Mouse (Mus musculus): Measurements from ENCODE around the gene Fut8. TPM values are rescaled to one million over a fixed set of nuclear protein-coding genes. Genes with fewer than 3 reads are reported as not detected.

Fut8 gene
- total RNA-seq, 2 experiments from 2014 or later, result 75.6 to 76.8 TPM

GRCm38 (mm10) chr12:77292375-77293258 lies 54.7 kb downstream of the Fut8 start:
- intact Hi-C loops (cut with DNase I), result no loop called here

GRCm38 (mm10) chr12:77296119-77296518 lies 58.2 kb downstream of the Fut8 start:
- intact Hi-C loops (cut with DNase I), result no loop called here
- no peak for DNase-seq (ENCODE audit: low spot score in 2 of 2)

More at GRCm38 (mm10) chr12:77292375-77293258, 54.7 kb downstream of the Fut8 start:
- DNase-seq (ENCODE audit: low spot score in 2 of 2), result no peak

- no peak for DNase-seq (ENCODE audit: low spot score in 2 of 2)
- intact Hi-C loops (cut with DNase I), result no loop called here
Measured at GRCm38 (mm10) chr12:77297114-77297513, 59.2 kb downstream of the Fut8 start.

GRCm38 (mm10) chr12:77297858-77298257 lies 59.9 kb downstream of the Fut8 start:
- no peak for DNase-seq (ENCODE audit: low spot score in 2 of 2)

GRCm38 (mm10) chr12:77302011-77302410 lies 64.1 kb downstream of the Fut8 start:
- intact Hi-C loops (cut with DNase I), result no loop called here
- DNase-seq (ENCODE audit: low spot score in 2 of 2), result no peak

More at GRCm38 (mm10) chr12:77297858-77298257, 59.9 kb downstream of the Fut8 start:
- intact Hi-C loops (cut with DNase I), result no loop called here

- no peak for DNase-seq (ENCODE audit: low spot score in 2 of 2)
- intact Hi-C loops (cut with DNase I), result no loop called here
Measured at GRCm38 (mm10) chr12:77303367-77303766, 65.4 kb downstream of the Fut8 start.

- DNase-seq (ENCODE audit: low spot score in 2 of 2), result no peak
- intact Hi-C loops (cut with DNase I), result no loop called here
Measured at GRCm38 (mm10) chr12:77305502-77305901, 67.6 kb downstream of the Fut8 start.

- intact Hi-C loops (cut with DNase I), result no loop called here
Measured at GRCm38 (mm10) chr12:77306759-77307314, 68.9 kb downstream of the Fut8 start.

GRCm38 (mm10) chr12:77309507-77309906 lies 71.6 kb downstream of the Fut8 start:
- intact Hi-C loops (cut with DNase I), result no loop called here
- DNase-seq (ENCODE audit: low spot score in 2 of 2), result no peak

More at GRCm38 (mm10) chr12:77306759-77307314, 68.9 kb downstream of the Fut8 start:
- DNase-seq (ENCODE audit: low spot score in 2 of 2), result no peak

- intact Hi-C loops (cut with DNase I), result no loop called here
Measured at GRCm38 (mm10) chr12:77313502-77313901, 75.6 kb downstream of the Fut8 start.

GRCm38 (mm10) chr12:77324142-77324541 lies 86.2 kb downstream of the Fut8 start:
- intact Hi-C loops (cut with DNase I), result no loop called here
- DNase-seq (ENCODE audit: low spot score in 2 of 2), result no peak

More at GRCm38 (mm10) chr12:77313502-77313901, 75.6 kb downstream of the Fut8 start:
- DNase-seq (ENCODE audit: low spot score in 2 of 2), result no peak

GRCm38 (mm10) chr12:77346521-77346920 lies 108.6 kb downstream of the Fut8 start:
- intact Hi-C loops (cut with DNase I), result no loop called here

GRCm38 (mm10) chr12:77349543-77349942 lies 111.6 kb downstream of the Fut8 start:
- DNase-seq (ENCODE audit: low spot score in 2 of 2), result no peak
- intact Hi-C loops (cut with DNase I), result no loop called here

More at GRCm38 (mm10) chr12:77346521-77346920, 108.6 kb downstream of the Fut8 start:
- no peak for DNase-seq (ENCODE audit: low spot score in 2 of 2)

GRCm38 (mm10) chr12:77415720-77416119 lies 177.8 kb downstream of the Fut8 start:
- intact Hi-C loops (cut with DNase I), result no loop called here
- DNase-seq (ENCODE audit: low spot score in 2 of 2), result no peak

- intact Hi-C loops (cut with DNase I), result no loop called here
- DNase-seq (ENCODE audit: low spot score in 2 of 2), result no peak
Measured at GRCm38 (mm10) chr12:77421667-77422393, 183.9 kb downstream of the Fut8 start.

GRCm38 (mm10) chr12:77426093-77426492 lies 188.2 kb downstream of the Fut8 start:
- no peak for DNase-seq (ENCODE audit: low spot score in 2 of 2)
- intact Hi-C loops (cut with DNase I), result no loop called here

- intact Hi-C loops (cut with DNase I), result no loop called here
- DNase-seq (ENCODE audit: low spot score in 2 of 2), result no peak
Measured at GRCm38 (mm10) chr12:77428165-77428564, 190.2 kb downstream of the Fut8 start.

GRCm38 (mm10) chr12:77429381-77429780 lies 191.5 kb downstream of the Fut8 start:
- intact Hi-C loops (cut with DNase I), result no loop called here
- no peak for DNase-seq (ENCODE audit: low spot score in 2 of 2)

GRCm38 (mm10) chr12:77436733-77437132 lies 198.8 kb downstream of the Fut8 start:
- intact Hi-C loops (cut with DNase I), result no loop called here
- DNase-seq (ENCODE audit: low spot score in 2 of 2), result no peak

- intact Hi-C loops (cut with DNase I), result no loop called here
- DNase-seq (ENCODE audit: low spot score in 2 of 2), result no peak
Measured at GRCm38 (mm10) chr12:77450816-77451215, 212.9 kb downstream of the Fut8 start.
